Mouse (Mus musculus): ENCODE data around the gene Sorbs1.

The Sorbs1 gene

DNA sequence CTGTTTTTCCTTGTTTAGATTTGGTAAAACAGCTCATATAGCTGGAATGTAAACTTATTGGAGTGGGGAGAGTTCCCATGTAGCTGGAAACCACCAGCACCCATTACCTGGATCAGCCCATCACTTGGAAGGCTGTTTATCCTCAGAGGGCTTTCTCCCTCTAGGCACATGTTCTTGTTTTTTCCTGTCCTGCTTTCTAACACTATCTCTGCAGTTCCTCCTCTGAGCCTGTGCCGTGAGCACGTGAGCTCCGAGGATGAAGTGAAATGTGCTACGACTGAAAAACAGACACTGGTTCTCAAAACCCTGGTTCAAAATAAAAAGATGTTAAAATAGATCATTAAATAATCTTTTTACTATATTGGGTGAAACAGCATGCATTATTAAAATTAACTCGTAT is 211.1 kb downstream of the Sorbs1 start:
- DNase-seq (ENCODE audit: low spot score in 2 of 2): no peak

DNA sequence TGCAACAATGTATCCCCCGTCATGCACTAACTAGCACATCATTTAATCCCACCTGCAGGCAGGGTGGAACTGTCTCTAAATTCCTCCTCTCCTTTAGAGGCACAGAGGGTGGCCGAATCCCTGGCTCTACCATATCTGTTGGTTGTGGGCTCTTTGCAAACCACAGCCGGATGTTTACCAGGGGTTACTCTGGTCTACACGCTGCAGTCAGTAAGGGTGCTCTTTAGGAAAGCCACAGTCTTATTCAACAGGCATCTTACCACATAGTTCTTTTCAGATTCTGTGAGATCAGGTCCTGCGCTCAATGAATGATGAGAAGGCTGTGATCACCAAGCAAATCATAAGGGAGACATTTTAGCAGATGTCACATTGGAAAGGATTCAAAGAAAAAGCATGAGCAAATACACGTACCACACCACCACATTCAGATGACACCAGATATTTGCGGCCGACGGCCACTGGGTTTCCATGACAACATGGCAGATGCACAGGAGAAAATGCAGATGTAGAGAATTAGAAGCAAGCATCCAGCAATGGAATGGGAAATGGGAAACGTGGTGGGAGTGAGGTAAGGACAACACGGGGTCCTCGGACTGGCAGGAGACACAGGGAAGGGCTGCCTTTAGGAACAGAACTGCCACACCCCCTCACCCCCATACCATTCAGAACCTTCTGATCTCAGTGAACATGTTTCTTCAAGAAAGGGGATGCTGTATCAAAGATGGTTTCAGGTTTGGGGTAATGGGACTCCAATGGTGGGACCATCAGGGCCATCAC is 213.4 kb downstream of the Sorbs1 start:
- peak; percentile 72 to 82 for DNase-seq (ENCODE audit: low spot score in 2 of 2)

DNA sequence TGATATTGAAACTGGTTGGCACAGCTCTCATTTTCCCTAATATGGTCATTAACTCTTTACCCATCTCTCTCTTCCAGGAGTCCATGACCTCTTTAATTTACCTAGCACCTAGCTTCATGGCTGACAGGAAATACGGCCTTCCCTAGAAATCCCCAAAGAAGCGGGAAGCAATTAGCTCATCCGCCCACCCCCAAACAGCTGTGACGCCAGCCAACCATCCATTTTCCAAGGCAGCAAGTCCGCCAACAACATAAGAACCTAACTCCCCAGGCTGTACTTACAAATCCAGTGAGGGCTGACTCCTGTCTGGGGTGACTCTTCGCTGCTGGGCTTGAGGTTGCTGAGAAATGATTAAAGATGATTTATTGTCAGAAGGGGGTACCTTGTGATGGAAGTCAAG is 214.4 kb downstream of the Sorbs1 start:
- peak in 1 of 2 experiments; percentile 57 for DNase-seq (ENCODE audit: low spot score in 2 of 2)

DNA sequence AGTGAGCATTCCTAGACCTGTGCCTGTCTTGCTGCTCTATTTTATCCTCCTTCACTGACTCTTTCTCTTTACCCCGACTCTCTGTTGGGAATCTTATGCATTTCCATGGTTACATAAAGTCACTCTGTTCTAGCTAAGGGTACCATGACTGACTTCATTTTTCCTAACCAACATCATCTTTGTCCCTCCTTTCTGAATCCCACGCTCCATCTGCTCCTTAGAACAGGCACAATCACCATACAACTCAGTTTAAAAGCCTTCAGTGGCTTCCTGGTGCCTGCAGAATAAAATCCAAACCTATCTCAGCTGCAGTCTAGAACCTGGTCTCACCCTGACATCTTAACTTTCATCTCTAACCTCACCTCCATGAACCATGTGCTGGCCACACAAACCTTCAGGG is 215.0 kb downstream of the Sorbs1 start:
- DNase-seq (ENCODE audit: low spot score in 2 of 2): peak; percentile 75 to 77

DNA sequence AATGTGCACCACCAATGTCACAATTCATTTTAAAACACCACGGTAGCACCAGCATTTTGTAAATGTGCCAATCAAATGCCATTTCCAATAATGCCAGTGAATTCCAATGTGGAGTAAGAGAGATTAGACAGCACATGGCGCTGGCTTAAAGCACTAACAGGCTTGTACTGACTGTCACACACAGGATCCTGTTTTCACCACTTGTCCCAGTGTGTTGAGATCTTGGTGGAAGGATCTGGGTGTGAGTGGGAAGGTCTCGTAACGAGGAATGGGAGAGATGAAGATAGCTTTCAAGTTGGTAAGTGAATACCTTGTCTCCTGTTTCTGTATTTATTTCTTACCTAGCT is 215.8 kb downstream of the Sorbs1 start:
- no peak for DNase-seq (ENCODE audit: low spot score in 2 of 2)

DNA sequence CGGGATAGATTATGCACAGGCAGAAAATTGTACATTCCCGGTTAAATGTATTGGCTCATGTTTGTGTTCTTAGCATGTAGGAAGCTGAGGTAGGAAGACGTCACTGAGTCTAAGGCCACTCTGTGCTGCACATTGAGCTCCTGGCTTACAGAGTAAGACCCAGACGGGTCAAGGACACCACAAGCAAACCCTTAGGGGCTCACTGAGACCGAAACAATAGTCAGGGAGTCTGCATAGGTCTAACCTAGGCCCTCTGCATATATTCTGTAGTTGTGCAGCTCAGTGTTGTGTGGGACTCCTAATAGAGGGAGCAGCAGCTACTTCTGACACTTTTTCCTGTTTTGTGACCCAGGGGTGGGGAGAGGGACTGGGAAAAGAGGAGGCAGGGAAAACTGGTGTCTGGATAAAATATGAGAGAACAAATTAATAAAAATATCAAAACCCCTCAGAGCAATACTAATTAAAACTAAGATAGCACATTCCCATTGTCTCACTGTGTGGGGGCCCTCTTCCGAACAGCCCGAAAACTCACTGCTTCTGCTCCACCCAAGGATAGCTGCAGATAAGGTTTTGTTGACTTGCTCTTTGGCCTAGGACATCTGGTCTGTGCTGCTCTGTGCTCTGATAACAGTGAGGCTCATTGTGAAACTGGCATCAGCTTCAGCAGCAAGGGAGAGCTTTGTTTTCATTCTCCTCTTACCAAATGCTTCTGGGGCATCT is 216.3 kb downstream of the Sorbs1 start:
- DNase-seq (ENCODE audit: low spot score in 2 of 2): no peak

DNA sequence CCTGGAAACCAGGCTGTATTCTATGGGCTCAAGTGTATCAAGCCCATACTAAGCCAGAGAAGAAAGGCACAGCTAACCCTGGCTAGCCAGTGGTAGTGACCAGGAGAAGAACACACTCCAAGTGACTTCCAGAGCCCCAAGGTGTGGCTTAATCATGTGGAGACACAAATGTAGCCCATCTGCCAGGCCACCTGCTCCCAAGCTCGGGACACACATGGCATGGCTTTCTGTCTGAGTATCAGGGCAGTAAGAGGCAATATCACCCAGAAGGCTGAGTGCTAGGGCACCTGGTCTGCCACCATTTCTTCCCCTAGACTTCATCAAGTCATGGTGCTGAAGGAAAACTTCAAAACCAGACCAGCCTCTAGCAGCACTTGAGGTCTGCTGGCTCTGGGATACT is 219.3 kb downstream of the Sorbs1 start:
- DNase-seq (ENCODE audit: low spot score in 2 of 2): no peak

DNA sequence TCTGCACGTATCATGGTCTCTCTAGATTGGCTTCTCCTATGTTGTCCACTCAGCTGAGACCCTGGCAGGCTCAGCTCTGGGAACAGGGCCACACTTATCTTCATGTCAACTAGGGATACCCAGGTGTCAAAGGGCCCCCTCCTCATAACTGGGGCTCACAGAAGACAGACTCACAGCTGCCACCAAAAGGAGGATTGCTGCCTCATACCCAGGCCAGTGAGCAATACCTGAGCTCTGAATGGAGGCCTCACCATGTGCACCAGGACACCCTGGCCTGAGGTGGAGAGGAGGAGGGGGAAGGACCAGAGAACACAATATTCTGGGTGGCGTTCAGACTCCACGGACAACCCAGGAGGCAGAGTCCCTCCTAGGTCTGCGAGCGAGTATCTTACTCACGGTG is 219.8 kb downstream of the Sorbs1 start:
- no peak for DNase-seq (ENCODE audit: low spot score in 2 of 2)

DNA sequence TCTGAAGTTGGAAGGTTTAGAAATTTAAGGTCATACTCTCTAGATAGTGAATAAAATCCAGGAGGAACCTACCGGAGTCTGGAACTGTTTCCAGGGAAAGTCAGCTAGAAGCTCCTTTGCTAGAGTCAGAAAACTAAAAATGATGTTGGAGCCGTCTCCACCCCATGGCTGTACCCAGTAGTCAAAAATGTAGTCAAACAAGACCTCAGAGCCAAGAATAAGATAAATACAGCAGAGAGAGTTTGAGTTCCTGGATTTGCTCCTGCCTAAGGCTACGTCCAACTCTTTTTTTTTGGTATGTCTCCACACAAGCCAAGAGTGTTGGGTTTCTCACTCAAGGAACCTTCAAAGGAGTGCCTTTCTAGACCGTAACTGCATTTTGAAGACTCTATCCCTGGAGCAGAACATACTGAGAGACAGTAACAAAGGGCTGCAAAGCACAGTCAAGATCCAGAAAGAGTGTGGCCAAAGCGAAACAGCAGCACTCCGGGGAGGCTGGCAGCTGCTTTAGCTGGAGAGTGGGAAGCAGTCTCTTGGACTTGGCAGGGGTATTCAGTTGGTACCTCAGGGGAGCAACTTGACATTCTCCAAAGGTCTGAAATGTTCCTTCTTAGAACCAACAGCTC is 223.4 kb downstream of the Sorbs1 start:
- peak in 1 of 2 experiments; percentile 28 for DNase-seq (ENCODE audit: low spot score in 2 of 2)

DNA sequence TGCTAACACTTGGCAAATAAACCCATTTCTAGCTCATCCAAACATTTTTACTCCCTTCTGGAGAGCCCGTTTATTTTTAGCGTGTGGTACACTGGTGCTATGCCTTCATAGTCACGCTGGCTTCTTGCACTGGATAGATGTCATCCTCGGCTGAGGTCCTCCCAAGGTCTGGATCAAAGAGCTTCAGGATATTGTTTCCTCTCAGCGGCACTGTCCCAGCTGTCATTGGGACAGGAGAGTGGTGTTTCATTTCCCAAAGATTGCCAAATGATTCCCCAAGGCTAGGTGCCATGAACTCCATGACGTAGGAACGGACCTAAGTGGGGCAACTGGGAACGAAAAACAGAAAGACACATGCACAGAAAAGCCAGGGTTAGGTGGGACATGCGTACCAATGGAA is 225.2 kb downstream of the Sorbs1 start:
- no peak for DNase-seq (ENCODE audit: low spot score in 2 of 2)

DNA sequence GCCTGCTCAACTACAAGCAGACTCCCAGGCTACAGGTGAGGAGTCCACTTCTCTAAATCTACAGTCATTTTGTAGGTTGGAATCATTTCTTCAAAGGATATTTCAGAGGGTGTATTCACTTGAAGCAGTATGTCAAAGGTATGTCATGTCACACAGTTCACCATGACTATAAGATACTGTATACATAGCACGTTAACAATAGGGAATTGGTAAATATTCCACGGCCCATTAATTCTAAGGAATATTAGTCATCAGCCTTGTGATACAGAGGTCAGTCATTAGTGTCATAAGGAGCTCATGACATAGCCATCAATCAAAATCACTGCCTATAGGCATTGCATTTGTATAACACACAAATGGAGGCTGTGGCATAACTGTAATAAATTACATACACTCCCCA is 228.9 kb downstream of the Sorbs1 start:
- no peak for DNase-seq (ENCODE audit: low spot score in 2 of 2)

DNA sequence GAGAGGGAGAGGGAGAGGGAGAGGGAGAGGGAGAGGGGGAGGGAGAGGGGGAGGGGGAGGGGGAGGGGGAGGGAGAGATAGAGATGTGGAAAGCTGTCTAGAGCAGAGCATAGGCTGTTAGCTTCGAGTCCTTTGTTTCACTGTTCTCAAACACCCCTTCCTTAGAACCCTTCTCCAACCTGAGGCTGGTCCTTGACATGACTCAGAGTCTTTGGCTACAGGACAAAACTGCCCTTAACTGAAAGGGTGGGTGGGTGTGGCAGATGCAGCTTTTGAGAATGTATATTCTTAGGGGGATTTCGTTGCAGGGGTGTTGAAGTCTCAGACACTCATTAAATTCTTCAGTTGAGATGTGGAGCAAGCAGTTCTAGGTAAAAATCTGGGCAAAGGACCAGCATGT is 230.2 kb downstream of the Sorbs1 start:
- DNase-seq (ENCODE audit: low spot score in 2 of 2): no peak

DNA sequence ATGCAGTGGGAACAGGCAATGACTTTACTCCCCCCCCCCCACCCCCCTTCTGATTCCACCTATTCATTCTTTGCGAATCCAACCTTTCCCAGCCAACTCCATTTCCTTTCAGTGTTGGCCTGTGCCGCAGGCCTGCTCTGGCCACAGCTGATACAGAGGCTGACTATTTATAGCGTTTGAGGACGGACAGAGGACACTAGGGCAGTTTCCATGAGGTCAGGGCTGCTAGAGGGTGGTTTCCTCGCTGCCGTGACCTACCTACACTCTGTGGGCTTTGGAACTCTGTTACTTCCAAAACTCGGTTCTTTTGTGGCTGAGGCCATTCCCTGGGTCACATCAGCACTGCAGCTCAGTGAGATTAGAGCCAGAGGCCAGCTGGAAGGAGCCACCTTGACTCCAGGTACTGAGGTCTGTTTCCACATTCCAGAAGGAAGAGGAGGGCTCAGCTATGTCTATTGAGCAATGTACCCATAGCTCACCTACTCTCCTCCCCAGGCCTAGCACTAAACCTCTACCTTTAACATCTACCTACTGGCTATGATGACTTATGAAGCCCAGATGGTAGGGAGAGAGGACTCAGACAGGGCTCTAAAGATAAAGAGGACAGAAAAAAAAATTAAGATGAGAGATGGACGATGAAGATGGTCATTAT is 235.1 kb downstream of the Sorbs1 start:
- DNase-seq (ENCODE audit: low spot score in 2 of 2): no peak

DNA sequence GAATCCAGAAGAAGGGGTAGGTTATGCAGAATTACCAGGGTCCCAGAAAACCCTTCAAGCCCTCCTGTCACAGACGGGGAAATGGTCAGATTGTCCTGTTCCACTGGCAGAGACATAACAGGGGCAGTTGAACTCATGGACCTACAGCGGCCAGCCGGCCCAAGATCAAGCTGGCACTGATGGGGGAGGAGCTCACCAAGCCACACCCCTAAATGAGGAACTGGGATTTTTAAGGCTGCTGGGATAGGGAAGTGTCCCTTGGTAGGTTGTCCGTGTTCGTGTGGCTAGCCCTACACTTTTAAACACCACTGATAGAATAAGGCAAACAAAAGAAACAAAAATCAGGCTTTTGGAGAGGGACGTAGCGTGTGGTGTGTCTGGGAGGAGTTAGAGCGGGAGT is 236.1 kb downstream of the Sorbs1 start:
- no peak for DNase-seq (ENCODE audit: low spot score in 2 of 2)

DNA sequence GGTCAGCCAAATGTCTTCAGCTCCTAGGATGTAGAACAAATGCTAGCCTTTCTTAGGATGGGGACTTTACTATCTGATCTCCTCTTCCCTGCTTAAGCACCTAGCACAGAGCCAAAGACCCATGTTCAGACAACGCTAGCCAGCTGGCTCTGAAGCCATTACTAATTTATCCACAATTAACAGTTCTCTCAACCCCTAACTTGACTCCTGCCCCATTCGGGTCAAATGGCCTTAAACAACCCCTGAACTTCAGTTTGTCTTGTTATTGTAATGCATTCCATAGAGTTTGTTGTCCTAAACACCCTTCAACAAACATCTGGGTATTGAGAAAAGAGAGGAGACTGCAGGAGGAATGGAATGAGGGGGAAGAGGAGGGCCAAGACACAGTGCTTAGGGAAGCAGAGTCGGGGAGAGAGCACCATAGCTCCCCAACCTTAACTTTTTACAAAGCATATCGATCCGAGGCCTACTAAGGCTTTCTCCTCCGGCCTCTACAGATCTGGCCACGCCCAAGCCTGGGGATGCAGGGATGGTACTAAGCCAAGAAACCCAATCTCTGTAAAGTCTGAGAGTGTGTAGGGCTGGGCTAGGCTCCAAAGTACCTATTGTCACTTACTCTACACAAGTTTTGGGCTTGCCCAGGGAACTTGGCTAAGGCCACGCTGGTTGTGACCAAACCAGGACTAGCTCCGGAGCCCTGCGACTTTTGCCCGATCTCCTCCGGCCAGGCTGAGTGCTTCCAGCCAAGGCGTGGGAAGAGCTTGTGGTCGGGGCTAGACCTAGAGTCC is 238.0 kb downstream of the Sorbs1 start:
- no peak for DNase-seq (ENCODE audit: low spot score in 2 of 2)

DNA sequence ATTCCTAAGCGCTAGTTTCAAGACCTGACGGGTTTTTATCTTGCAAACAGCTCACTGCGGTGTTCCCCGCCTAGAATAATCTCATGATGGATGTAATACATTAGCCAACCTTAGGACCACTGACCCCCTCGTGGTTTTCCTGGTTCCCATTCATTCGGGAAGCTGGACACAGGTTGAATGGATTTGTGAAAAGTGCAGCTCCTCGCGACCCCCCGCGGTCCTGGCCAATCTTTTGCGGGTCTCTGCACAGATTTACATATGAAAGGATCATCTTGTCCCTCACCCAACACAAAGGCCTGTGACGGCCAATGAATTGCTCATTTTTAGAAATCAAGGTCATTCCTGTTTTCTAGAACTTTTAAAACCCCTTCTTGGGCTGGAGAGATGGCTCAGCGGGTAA is 240.9 kb downstream of the Sorbs1 start:
- DNase-seq (ENCODE audit: low spot score in 2 of 2): no peak

DNA sequence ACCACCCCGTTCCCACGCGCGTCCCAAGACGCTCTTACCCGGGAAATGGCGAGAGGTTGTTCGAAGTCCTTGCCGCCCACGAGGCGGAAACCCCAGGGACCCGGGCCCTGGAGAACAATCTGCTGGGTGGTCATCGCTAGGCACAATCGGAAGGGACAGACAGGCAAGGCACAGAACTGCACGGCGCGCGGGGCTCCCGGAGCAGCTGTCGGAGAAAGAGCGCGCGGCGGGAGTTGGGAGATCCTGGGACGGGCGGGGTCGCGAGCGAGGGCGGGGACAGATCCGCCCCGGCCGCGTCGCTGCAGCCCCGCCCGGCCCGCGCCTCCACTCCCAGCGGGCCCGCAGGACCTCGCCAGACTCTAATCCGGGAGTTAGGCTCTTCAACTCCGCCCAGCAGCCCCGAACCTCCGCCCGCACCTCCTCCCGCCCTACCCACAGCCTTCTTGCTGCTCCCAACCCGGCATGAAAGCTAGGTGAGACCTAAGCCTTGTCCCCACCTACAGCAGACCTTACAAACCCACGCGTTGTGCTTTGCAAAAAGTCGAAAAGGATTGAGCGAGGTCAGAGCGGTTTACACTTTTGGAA is 242.2 kb downstream of the Sorbs1 start, which contains the start of gene Pdlim1:
Pdlim1 (minus strand) TSS at position 535 of the 585 bp plus-strand sequence.
- no peak for DNase-seq (ENCODE audit: low spot score in 2 of 2)

DNA sequence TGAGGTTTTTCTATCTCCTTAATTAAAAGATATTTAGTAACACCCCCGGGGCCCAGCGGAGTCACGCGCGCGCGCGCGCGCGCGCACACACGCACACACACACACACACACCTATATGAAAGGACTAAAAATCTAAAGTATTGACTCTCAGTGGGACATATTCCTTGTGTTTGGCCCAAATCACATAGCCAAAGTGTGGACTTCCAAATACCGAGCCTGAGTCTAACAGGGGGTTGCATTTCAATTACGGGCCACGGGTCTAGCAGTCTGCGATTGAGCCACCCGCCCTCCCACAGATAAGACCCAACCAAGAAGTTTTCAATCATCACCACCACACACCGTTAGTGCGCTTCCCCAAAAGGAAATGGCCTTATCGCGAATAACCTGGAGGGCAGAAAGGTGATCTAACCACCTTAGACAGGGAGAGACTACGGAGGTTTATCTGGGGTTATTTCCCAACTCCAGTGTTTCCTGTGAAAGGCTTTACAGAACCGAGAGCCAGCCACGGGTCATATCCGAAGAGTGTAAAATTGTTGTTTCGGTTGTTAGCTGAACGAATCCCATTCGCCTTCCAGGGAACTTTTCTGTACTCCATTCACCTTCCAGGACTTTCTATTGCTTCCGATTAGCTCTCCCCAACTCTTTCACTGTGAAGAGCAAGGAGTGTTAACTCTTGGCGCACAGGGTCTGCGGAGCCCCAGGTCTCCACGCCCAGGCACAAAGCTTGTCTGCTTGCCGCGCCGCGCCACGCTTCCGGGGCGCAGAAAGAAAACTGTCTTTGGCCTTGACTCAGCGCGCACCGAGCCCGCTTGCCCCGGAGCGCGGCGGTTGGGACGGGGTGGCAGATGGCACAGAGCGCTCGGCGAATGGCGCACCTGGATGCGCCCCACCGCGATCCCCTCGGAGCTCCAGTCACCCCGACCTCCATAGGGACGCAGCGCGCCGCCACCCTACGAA is 242.9 kb downstream of the Sorbs1 start:
- no peak for DNase-seq (ENCODE audit: low spot score in 2 of 2)

DNA sequence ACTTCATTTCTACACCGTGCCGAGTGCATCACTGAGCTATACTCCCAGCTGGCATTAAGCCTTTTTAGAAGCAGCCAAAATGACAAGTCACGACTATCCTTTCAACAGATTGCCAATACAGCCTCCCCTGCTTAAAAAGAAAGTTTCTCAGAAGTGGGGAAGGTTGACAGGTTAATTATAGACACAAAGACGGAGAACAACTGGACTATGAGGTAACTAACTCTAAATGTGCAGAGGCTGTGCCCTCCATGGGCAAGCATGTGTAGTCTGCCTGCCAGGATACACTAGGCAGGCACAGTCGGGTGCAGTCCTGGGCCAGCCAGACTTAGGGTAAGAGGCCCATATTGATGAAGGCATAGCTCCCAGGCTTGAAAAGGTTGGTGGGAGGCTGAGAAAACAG is 244.1 kb downstream of the Sorbs1 start:
- DNase-seq (ENCODE audit: low spot score in 2 of 2): no peak

DNA sequence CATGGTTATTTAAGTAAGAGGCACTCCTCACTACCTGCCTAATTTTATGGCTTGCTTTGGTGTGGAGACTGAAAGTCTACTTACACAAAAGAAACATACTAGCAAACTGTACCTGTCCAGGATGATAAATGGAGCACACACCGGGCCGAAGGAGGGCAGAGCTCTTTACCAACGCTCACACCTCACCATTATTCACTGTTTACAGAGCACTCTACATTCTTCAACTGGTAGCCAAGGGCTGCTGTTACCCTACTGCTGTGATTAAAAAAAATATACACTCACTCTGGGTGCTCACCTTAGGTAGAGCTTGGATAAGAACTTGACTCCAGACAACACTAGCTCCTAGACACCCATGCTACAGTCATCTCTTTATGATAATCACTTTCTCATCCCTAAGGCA is 245.1 kb downstream of the Sorbs1 start:
- DNase-seq (ENCODE audit: low spot score in 2 of 2): no peak
